Mouse (Mus musculus) Patski (cell line): ENCODE results near the gene Hibadh. TPM values are rescaled to one million over a fixed set of nuclear protein-coding genes. Genes with fewer than 3 reads are reported as not detected.

Experiments used
- ATAC-seq: fragments of 100-300 bp; one replicate; pipeline ENCODE4 v1.8.0; 2021
- CTCF ChIA-PET: fragments of 350-600 bp; sonication (Branson Sonifier 250); formaldehyde crosslinking; loops from one replicate; lab custom pipeline; 2022; ENCODE audit warnings: inconsistent platforms; lab: Charles Lee
- POLR2A ChIA-PET: fragments of 350-600 bp; sonication (Branson Sonifier 250); formaldehyde crosslinking; loops from one replicate; lab custom pipeline; 2022; ENCODE audit warnings: antibody characterized with exemption, inconsistent platforms; lab: Charles Lee
- DNase-seq: peaks from one replicate; pipeline ENCODE4 v3.0.0-alpha.2; 2011; ENCODE audit warnings: low read depth, low spot score
- H3K27me3 ChIP-seq: fragments of 371-371 bp; one replicate; pipeline ENCODE4 v1.5.1; 2021
- CTCF ChIP-seq: fragments of 100-300 bp; IDR thresholded peaks from one replicate; pipeline ENCODE4 v1.5.1; 2021
- in situ Hi-C: fragments of 300-500 bp; cut with MboI; formaldehyde crosslinking; loops from 3 replicates; pipeline ENCODE4 v1.11.1; 2018; ENCODE audit warnings: low pct_unique_long_range_greater_than_20kb, mixed read lengths
- polyA plus RNA-seq: library from polyadenylated mRNA; unstranded; gene quantifications from one replicate; pipeline ENCODE4 v1.2.3, GENCODE M21; 2021

The Hibadh gene
- polyA plus RNA-seq, 1 experiment from 2014 or later, result 136 TPM

DNA sequence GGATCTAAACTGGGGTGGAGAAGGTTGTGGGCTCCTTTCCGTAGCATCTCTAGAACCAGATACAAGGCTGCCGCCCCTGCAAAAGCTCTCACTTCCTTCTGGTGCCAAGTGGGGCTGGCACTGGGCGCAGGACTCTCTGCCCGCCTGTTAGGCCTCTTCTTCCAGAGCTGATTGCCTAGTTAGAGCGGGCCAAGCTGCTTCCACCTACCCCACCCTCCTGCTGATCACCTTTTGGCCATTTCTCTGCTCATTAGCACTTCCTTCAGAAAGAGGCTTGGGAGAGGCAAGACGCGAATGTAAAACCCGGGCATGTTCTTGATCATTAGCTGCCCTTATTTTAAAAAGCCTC is 108.1 kb downstream of the Hibadh start:
- ChIA-PET CTCF (interaction anchor here (1.0 kb wide), 1 partner anchor 32 kb away, joined by 3 read pairs; no protein-coding TSS in a partner anchor), POLR2A (no interaction called here)
- DNase-seq (no peak), ATAC-seq (no peak)
- in situ Hi-C loops, result no loop called here
- no peaks in the 10 kb centered on the region for H3K27me3 ChIP-seq
- no peak for TF ChIP-seq CTCF

DNA sequence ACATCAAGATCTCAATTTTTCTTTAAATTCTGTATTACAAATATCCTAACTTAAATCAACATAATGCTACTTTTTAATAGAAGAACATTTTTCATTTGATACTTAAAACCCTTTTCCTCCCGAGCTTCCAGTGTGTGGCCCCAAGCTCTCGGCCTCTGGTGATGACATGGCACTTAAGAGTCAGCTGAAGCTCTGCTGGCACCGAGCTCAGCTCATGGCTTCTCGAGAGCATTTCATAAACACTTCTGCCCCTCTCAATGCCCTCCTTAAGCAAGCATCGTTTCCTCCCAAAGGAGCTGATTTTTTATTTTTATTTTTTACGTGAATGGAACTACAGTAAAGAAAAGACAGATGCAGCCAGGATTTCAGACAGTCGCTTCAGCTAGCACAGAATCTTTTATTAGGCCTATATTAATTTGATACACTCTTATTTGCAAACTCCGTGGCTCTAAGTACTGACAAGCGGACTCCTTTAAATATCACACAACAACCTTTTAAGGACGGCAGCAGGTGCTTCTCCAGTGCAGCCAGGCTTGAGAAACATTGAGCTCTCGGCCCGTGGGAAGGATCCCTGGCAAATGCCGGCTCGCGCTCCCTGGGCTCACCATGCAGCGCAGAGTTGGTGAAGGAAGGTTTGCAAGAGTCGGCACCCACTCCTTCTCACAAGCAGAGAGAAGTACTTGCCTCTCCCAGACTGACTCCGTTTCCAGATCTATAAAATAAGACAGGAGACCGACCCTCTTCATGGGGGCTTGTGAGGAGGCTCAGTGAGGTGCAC is 108.6 kb downstream of the Hibadh start:
- no peaks in the 10 kb centered on the region for H3K27me3 ChIP-seq
- no peak for DNase-seq
- ChIA-PET CTCF (interaction anchor here (1.0 kb wide), 1 partner anchor 32 kb away, joined by 3 read pairs; no protein-coding TSS in a partner anchor), POLR2A (no interaction called here)
- in situ Hi-C loops, result no loop called here
- no peak for ATAC-seq
- no peak for TF ChIP-seq CTCF

DNA sequence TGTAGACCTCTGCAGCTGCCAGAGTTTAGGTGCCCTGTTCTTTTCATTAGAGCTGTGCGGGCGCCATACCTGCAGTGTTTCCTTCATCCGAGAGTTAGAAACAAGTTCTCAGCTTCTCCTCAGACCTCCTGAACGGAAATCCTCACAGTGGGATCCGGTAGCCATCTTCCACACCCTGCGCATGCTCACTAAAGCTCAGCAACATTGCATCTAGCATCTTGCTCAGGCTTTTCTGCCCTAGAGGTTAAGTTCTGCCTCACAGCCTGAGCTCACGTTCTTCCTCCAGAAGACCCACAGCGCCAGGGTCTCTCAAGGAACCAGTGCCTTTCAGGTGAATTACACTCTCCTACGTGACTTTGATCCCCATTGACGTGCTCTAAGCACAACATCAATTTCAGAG is 109.3 kb downstream of the Hibadh start:
- in situ Hi-C loops, result no loop called here

GRCm38 (mm10) chr6:52524226-52524625 is 116.0 kb downstream of the Hibadh start:
- in situ Hi-C loops, result no loop called here
- ChIA-PET POLR2A (no interaction called here), CTCF (interaction anchor here (2.0 kb wide), 1 partner anchor 11 kb away, joined by 4 read pairs; no protein-coding TSS in a partner anchor)
- ATAC-seq (no peak), DNase-seq (no peak)
- no peaks in the 10 kb centered on the region for H3K27me3 ChIP-seq
- no peak for TF ChIP-seq CTCF

More for the DNA sequence above, 109.3 kb downstream of the Hibadh start:
- TF ChIP-seq CTCF, result no peak
- H3K27me3 ChIP-seq, result no peaks in the 10 kb centered on the region
- ATAC-seq (no peak), DNase-seq (no peak)
- CTCF ChIA-PET, result interaction anchor here (1.0 kb wide), 1 partner anchor 31 kb away, joined by 3 read pairs; no protein-coding TSS in a partner anchor
- POLR2A ChIA-PET, result no interaction called here

- TF ChIP-seq CTCF, result no peak
- POLR2A ChIA-PET, result no interaction called here
- DNase-seq (no peak), ATAC-seq (no peak)
- H3K27me3 ChIP-seq, result no peaks in the 10 kb centered on the region
- in situ Hi-C loops, result no loop called here
- CTCF ChIA-PET, result interaction anchor here (1.5 kb wide), 1 partner anchor 10 kb away, joined by 5 read pairs; no protein-coding TSS in a partner anchor
Measured at GRCm38 (mm10) chr6:52518704-52519103, 121.5 kb downstream of the Hibadh start.

DNA sequence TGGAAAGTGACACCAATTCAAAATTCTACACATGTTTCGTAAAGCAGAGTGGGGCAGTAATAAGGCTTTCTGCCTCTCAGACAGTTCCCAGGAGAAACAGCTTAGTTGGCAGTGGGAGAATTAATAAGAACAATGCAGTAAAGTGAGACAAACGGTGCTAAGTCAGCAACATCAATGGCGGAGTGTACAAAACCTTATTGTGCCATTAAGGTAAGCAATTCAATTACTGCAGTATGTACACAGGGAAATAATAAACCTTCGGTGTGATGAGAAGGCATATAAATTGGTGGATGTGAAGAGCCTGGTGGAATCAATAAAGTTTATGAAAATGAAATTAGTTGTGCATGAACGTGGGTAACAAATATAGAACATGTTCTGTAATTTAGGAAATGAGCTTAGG is 122.9 kb downstream of the Hibadh start:
- in situ Hi-C loops, result no loop called here
- DNase-seq (no peak), ATAC-seq (no peak)
- no peaks in the 10 kb centered on the region for H3K27me3 ChIP-seq
- ChIA-PET POLR2A (no interaction called here), CTCF (interaction anchor here (1.5 kb wide), 1 partner anchor 9 kb away, joined by 5 read pairs; no protein-coding TSS in a partner anchor)
- no peak for TF ChIP-seq CTCF

GRCm38 (mm10) chr6:52513876-52514405 is 126.2 kb downstream of the Hibadh start:
- no peak for TF ChIP-seq CTCF
- DNase-seq (no peak), ATAC-seq (no peak)
- POLR2A ChIA-PET, result no interaction called here
- CTCF ChIA-PET, result interaction anchor here (1.1 to 1.5 kb wide), 2 partner anchors 11 to 13 kb away, joined by 3 to 4 read pairs; no protein-coding TSS in a partner anchor
- no peaks in the 10 kb centered on the region for H3K27me3 ChIP-seq
- in situ Hi-C loops, result no loop called here

DNA sequence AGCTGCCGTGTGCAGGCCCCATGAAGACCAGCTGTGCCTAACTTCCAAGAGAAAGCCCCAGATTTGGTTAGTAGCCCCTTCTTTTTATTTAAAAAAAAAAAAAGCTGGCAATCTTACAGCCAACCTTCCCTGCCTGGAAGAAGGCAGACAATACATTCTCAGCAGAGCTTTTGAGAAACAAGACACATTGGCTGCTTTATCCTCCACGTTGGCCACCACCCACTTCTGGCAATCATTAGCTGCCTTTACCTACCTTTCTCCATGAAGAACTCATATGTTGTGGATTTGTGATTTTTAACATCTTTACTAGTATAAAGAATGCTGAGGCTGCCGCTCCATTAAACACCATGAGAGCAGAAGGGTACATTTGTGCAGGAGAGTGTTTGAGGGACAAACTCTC is 131.4 kb downstream of the Hibadh start:
- POLR2A ChIA-PET, result no interaction called here
- no peak for ATAC-seq
- H3K27me3 ChIP-seq, result no peaks in the 10 kb centered on the region
- CTCF ChIA-PET, result interaction anchor here (1.4 kb wide), 1 partner anchor 9 kb away, joined by 5 read pairs; no protein-coding TSS in a partner anchor
- TF ChIP-seq CTCF, result no peak
- no peak for DNase-seq
- in situ Hi-C loops, result no loop called here

DNA sequence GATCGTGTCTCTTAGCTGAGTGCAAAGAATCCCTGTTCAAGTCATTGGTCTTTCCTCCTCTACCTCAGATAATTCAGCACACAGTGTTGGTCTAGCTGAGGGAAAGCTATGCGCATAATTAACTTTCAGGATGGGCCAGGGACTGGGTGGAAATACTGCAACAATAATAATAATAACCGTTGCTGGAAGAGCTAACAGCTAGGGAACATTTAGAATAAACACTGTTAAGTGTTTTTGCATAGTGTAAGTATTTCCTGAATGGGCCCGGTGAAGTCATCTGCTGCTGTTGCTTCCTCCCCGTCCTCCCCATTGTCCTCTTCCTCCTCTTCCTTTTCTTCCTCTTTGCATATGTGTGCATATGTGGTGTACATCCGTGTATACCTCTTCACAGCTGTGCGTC is 132.2 kb downstream of the Hibadh start:
- no peak for TF ChIP-seq CTCF
- ChIA-PET CTCF (interaction anchor here (1.3 to 1.4 kb wide), 2 partner anchors 10 to 15 kb away, joined by 4 to 5 read pairs; no protein-coding TSS in a partner anchor), POLR2A (interaction anchor here (1.1 kb wide), 1 partner anchor 23 kb away, joined by 3 read pairs; no protein-coding TSS in a partner anchor)
- H3K27me3 ChIP-seq, result no peaks in the 10 kb centered on the region
- in situ Hi-C loops, result no loop called here
- ATAC-seq, result no peak
- DNase-seq, result no peak

DNA sequence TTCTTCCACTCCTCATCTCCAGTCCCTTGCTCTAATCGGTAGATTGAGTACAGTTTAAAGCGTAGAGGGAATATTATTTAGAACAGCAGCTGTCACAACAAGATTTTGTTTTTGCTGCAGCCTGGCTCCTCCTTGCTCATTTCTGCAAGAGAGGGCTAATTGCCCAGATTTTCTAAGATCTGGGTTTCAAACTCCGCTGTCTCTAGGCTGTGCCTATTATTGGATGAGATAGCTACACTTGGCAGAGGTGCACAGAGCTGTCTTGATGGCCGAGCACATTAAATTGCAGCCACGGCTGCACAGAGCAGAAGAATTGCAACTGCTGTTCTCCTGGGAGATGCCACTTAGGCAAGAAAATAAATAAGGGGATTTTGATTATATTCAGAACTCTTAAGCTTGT is 133.0 kb downstream of the Hibadh start:
- ATAC-seq, result no peak
- in situ Hi-C loops, result no loop called here

More for the DNA sequence above, 133.0 kb downstream of the Hibadh start:
- POLR2A ChIA-PET, result interaction anchor here (1.1 kb wide), 1 partner anchor 22 kb away, joined by 3 read pairs; no protein-coding TSS in a partner anchor
- no peak for DNase-seq
- no peaks in the 10 kb centered on the region for H3K27me3 ChIP-seq
- CTCF ChIA-PET, result interaction anchor here (1.3 kb wide), 1 partner anchor 14 kb away, joined by 4 read pairs; no protein-coding TSS in a partner anchor
- TF ChIP-seq CTCF, result no peak
